Mouse (Mus musculus): Measurements from ENCODE around the gene Lbhd1. TPM values are rescaled to one million over a fixed set of nuclear protein-coding genes. Genes with fewer than 3 reads are reported as not detected.
"Not testable (repeated sequence)": the region's sequence is repeated elsewhere in the genome, so short reads cannot be mapped to it uniquely, and the experiment has no call there.

Gene Lbhd1
- 10.1 and 13.4 TPM in 2 replicates for polyA plus RNA-seq (2011; ENCODE audit: insufficient read depth, insufficient read length, low read depth, missing spikeins)

DNA sequence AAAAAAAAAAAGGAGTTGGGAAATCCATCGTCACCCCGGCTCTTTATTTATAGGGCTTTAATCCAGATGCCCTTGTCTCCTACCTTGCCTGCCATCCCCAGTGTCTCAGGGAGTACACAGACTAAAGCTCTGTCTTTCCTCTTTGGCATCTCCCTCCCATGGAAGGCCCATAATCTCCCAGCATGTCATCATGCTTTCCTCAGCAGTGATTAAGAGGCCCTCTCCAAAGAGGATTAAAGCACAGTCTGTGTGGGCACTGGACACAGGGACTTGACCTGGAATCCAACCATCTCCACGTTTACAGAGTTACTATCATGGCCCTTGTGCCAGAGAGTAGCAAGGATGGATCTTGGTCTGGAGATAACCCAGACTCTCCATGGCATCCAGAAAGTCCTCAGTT is at the start of gene Lbhd1, which contains the start of gene Gm49403:
Gene Lbhd1 (plus strand): TSS at position 117 of the 400 bp plus-strand sequence.
Gene Gm49403 (plus strand): TSS at position 315 of the 400 bp plus-strand sequence.
- no peak within 1 kb of the TSS for H3K9ac ChIP-seq (ENCODE audit: low read depth, poor library complexity, severe bottlenecking)
- TF ChIP-seq EP300 (IDR thresholded peaks at IDR 0.05; ENCODE audit: insufficient read depth, low read depth, low read length) (no peak), CTCF (IDR thresholded peaks at IDR 0.05; ENCODE audit: low read depth, low read length) (no peak)

DNA sequence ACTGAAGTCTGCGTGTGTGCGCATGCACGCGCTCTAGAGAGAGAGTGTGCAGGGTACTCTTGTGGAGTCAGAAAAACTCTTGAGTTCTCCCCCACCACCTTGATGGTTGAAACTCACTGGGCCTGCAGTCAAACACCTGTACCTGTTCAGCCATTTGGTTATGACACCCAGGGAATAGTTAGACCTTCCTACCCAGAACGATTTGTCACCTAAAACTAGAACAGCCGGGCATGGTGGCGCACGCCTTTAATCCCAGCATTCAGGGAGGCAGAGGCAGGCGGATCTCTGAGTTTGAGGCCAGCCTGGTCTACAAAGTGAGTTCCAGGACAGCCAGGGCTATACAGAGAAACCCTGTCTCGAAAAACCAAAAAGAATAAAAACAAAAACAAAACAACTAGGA is 47.2 kb upstream of the Lbhd1 start:
- not testable (repeated sequence) for H3K4me1 ChIP-seq (ENCODE audit: control insufficient read depth, insufficient read depth, low read length); H3K9me3 ChIP-seq (replicated peaks; ENCODE audit: control insufficient read depth, insufficient read depth, low read length, poor library complexity, severe bottlenecking); H3K27me3 ChIP-seq (ENCODE audit: control insufficient read depth, insufficient read depth, low read length, poor library complexity, severe bottlenecking); H3K4me3 ChIP-seq (ENCODE audit: low read depth, low read length)
- H3K36me3 ChIP-seq (ENCODE audit: control insufficient read depth, insufficient read depth, low read length, poor library complexity, severe bottlenecking) = peaks cover 32% of the 10 kb centered on the region
- peak overlapping the region; percentile 96 for H3K27ac ChIP-seq (ENCODE audit: insufficient read depth, low read length)
- H3K9ac ChIP-seq (ENCODE audit: low read depth, poor library complexity, severe bottlenecking) = peak overlapping the region; percentile 86; the same call in 1 of the 2 replicates

More for the DNA sequence above, at the start of gene Lbhd1, which contains the start of gene Gm49403:
- H3K27ac ChIP-seq (ENCODE audit: insufficient read depth, low read length) = no peak within 1 kb of the TSS
- peaks cover 10% of the 10 kb centered on the region for H3K36me3 ChIP-seq (ENCODE audit: control insufficient read depth, insufficient read depth, low read length, poor library complexity, severe bottlenecking)
- H3K4me1 ChIP-seq (ENCODE audit: control insufficient read depth, insufficient read depth, low read length) = peaks cover 1% of the 10 kb centered on the region
- H3K9me3 ChIP-seq (replicated peaks; ENCODE audit: control insufficient read depth, insufficient read depth, low read length, poor library complexity, severe bottlenecking) = no peaks in the 10 kb centered on the region
- H3K27me3 ChIP-seq (ENCODE audit: control insufficient read depth, insufficient read depth, low read length, poor library complexity, severe bottlenecking) = no peaks in the 10 kb centered on the region
- no peak within 1 kb of the TSS for H3K4me3 ChIP-seq (ENCODE audit: low read depth, low read length)

DNA sequence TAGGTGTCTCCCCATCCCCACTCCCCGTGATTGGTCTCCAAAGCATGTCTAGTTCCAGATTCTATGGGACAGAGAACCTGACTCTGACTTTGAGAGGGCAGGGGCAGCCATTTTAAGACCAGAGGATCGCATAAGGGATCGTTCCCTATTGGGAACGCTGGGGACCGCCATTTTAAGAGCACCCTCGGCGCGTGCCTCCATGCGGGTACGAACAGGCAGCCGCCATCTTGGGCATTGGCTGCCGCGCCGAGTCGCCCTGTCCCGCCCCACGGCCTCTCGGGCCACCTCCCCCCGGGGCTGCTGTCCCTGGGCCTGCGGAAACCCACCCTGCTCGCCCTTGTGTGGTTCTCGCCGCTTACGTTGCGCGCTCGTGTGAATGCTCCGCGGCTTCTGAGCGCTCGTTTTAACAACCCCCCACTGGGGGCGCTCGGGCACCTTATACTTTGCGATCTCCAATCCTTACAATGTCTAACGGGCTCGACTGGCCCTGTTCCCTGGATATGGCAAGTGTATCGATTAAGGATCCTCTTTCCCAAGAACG is 46.2 kb upstream of the Lbhd1 start, which contains the start of gene Bscl2:
Gene Bscl2 (plus strand): TSS at position 217 of the 541 bp plus-strand sequence.
- peaks cover 22% of the 10 kb centered on the region for H3K36me3 ChIP-seq (ENCODE audit: control insufficient read depth, insufficient read depth, low read length, poor library complexity, severe bottlenecking)
- H3K4me1 ChIP-seq (ENCODE audit: control insufficient read depth, insufficient read depth, low read length) = no peaks in the 10 kb centered on the region
- TF ChIP-seq EP300 (IDR thresholded peaks at IDR 0.05; ENCODE audit: insufficient read depth, low read depth, low read length) (peak; percentile 28; the same call in 1 of the 2 replicates), CTCF (IDR thresholded peaks at IDR 0.05; ENCODE audit: low read depth, low read length) (peak; percentile 29), POLR2A (IDR thresholded peaks at IDR 0.05; ENCODE audit: insufficient read depth, low read length) (no peak)
- H3K4me3 ChIP-seq (ENCODE audit: low read depth, low read length) = peak within 1 kb of the TSS; percentile 82
- no peaks in the 10 kb centered on the region for H3K27me3 ChIP-seq (ENCODE audit: control insufficient read depth, insufficient read depth, low read length, poor library complexity, severe bottlenecking)
- H3K9ac ChIP-seq (ENCODE audit: low read depth, poor library complexity, severe bottlenecking) = peak within 1 kb of the TSS; percentile 86
- H3K27ac ChIP-seq (ENCODE audit: insufficient read depth, low read length) = peak within 1 kb of the TSS; percentile 96
- no peaks in the 10 kb centered on the region for H3K9me3 ChIP-seq (replicated peaks; ENCODE audit: control insufficient read depth, insufficient read depth, low read length, poor library complexity, severe bottlenecking)

DNA sequence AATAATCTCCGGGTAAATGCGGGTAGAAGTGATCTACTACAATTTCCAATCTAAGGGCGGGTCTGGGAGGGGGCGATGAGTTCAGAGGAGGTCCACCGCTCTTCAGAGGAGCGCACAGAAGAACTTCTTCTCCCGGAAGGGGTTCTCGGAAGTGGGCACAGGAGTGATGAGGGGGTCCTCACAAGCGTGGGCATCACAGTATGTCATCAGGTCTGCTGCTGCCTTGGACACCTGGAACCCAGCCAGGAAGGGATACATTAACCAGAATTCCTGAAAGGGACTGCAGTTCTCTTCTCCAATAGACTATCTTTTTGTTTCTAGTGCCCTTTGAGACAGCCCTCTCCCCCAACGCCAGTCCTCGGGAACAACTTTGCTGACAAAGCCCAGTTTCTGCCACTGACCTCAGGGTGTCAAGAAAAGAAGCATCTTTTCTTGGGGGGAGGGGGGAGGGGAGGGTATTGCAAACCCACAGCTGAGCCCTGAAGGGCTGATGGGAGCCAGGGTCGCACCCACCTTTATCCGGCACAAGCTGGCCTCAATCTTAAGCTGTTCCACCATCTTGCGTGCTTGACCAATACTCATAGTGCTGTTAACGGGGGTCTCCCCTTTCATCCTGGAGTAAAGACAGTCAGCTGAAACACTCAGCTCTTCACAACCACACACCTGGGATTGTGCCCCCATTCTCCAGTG is 45.3 kb upstream of the Lbhd1 start:
- TF ChIP-seq CTCF (IDR thresholded peaks at IDR 0.05; ENCODE audit: low read depth, low read length) (no peak), EP300 (IDR thresholded peaks at IDR 0.05; ENCODE audit: insufficient read depth, low read depth, low read length) (no peak)
- peak overlapping the region; percentile 96 for H3K27ac ChIP-seq (ENCODE audit: insufficient read depth, low read length)
- no peaks in the 10 kb centered on the region for H3K9me3 ChIP-seq (replicated peaks; ENCODE audit: control insufficient read depth, insufficient read depth, low read length, poor library complexity, severe bottlenecking)
- peak overlapping the region; percentile 82 for H3K4me3 ChIP-seq (ENCODE audit: low read depth, low read length)
- H3K27me3 ChIP-seq (ENCODE audit: control insufficient read depth, insufficient read depth, low read length, poor library complexity, severe bottlenecking) = no peaks in the 10 kb centered on the region
- H3K9ac ChIP-seq (ENCODE audit: low read depth, poor library complexity, severe bottlenecking) = peak overlapping the region; percentile 86
- H3K36me3 ChIP-seq (ENCODE audit: control insufficient read depth, insufficient read depth, low read length, poor library complexity, severe bottlenecking) = peaks cover 20% of the 10 kb centered on the region
- no peaks in the 10 kb centered on the region for H3K4me1 ChIP-seq (ENCODE audit: control insufficient read depth, insufficient read depth, low read length)

DNA sequence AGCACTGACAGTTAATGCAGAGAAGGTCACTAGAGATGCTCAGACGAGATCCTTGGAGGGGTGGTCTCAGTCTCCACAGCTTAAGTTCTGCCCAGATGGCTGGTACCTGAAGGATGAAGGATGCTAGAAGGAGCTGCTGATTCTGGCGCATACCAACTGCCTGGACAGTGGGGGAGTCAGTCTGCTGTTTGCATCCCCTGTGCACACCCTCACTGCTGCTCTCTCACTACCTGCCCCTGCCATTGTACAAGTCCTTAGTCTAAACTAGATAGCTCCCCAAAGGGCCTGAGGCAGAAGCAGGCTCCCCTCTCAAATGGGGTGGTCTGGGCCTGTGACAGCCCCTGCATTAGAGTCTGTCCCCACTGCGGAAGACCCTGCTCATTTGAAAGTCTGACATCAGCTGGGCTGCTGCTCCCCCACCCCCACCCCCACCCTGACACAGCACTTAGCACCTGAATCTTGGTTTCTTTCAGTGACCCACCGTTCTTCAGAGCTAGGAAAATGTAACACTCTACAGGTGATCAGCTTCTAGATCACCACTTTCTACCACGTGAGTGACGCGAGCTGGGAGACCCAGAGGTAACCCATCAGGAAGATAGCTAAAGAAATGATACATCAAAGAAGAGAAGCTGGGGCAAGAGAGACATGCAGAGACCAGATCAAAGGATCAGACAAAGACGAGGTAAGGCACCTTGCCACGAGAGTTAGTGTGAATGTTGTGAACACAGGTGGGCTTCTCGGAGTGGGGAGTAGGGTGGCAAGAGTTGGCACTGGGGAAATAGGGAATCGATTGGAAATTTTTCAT is 44.2 kb upstream of the Lbhd1 start, which contains the start of gene Gng3:
Gene Gng3 (minus strand): TSS at position 92 of the 805 bp plus-strand sequence.
- H3K4me3 ChIP-seq (ENCODE audit: low read depth, low read length) = peak within 1 kb of the TSS; percentile 82
- peak within 1 kb of the TSS; percentile 96 for H3K27ac ChIP-seq (ENCODE audit: insufficient read depth, low read length)
- H3K4me1 ChIP-seq (ENCODE audit: control insufficient read depth, insufficient read depth, low read length) = no peaks in the 10 kb centered on the region
- peaks cover 9% of the 10 kb centered on the region; the same call in 1 of the 2 replicates for H3K36me3 ChIP-seq (ENCODE audit: control insufficient read depth, insufficient read depth, low read length, poor library complexity, severe bottlenecking)
- H3K9me3 ChIP-seq (replicated peaks; ENCODE audit: control insufficient read depth, insufficient read depth, low read length, poor library complexity, severe bottlenecking) = no peaks in the 10 kb centered on the region
- peak within 1 kb of the TSS; percentile 86 for H3K9ac ChIP-seq (ENCODE audit: low read depth, poor library complexity, severe bottlenecking)
- peak; percentile 40; the same call in 1 of the 2 replicates for TF ChIP-seq EP300 (IDR thresholded peaks at IDR 0.05; ENCODE audit: insufficient read depth, low read depth, low read length)
- peak; percentile 36 for TF ChIP-seq POLR2A (IDR thresholded peaks at IDR 0.05; ENCODE audit: insufficient read depth, low read length)
- TF ChIP-seq CTCF (IDR thresholded peaks at IDR 0.05; ENCODE audit: low read depth, low read length) = no peak
- H3K27me3 ChIP-seq (ENCODE audit: control insufficient read depth, insufficient read depth, low read length, poor library complexity, severe bottlenecking) = no peaks in the 10 kb centered on the region
